Mouse (Mus musculus): ENCODE results near the gene Slc4a1. TPM values are rescaled to one million over a fixed set of nuclear protein-coding genes. Genes with fewer than 3 reads are reported as not detected.

Gene Slc4a1
- polyA plus RNA-seq, 1 experiment from 2014 or later = 1,144 TPM

GRCm38 (mm10) chr11:102319941-102320685 lies 45.9 kb downstream of the Slc4a1 start:
- WGBS (ENCODE audit: insufficient replicate concordance) = 1% methylated on average over 38 of the region's 38 CpGs

GRCm38 (mm10) chr11:102319410-102319792 lies 46.6 kb downstream of the Slc4a1 start, which contains the start of gene Ubtf:
Ubtf (minus strand) TSS chr11:102319742.
- Histone ChIP-seq H3K4me2 (ENCODE audit: low read depth, low read length) (peak within 1 kb of the TSS; percentile 100), H3K36me3 (ENCODE audit: control insufficient read depth, insufficient read depth) (peaks cover 8% of the 10 kb centered on the region), H3K27me3 (ENCODE audit: control insufficient read depth, insufficient read depth, low read depth, low read length) (peaks cover 13% of the 10 kb centered on the region), H3K27ac (ENCODE audit: low read length) (peak within 1 kb of the TSS; percentile 98), H3K4me3 (ENCODE audit: low read depth, low read length) (peak within 1 kb of the TSS; percentile 99), H3K9me3 (replicated peaks; ENCODE audit: control insufficient read depth, low read length) (no peaks in the 10 kb centered on the region), H3K4me1 (ENCODE audit: control insufficient read depth, low read depth, low read length) (peaks cover 30% of the 10 kb centered on the region), H3K9ac (ENCODE audit: low read depth, low read length) (peak within 1 kb of the TSS; percentile 100)
- peak; percentile 30 for ATAC-seq (ENCODE audit: low read depth)
- under 1% methylated on average over 25 of the region's 25 CpGs for WGBS (ENCODE audit: insufficient replicate concordance)

More at GRCm38 (mm10) chr11:102319941-102320685, 45.9 kb downstream of the Slc4a1 start:
- Histone ChIP-seq H3K4me1 (ENCODE audit: control insufficient read depth, low read depth, low read length) (peaks cover 26% of the 10 kb centered on the region), H3K27me3 (ENCODE audit: control insufficient read depth, insufficient read depth, low read depth, low read length) (peaks cover 15% of the 10 kb centered on the region), H3K36me3 (ENCODE audit: control insufficient read depth, insufficient read depth) (peaks cover 2% of the 10 kb centered on the region), H3K4me2 (ENCODE audit: low read depth, low read length) (peak overlapping the region; percentile 100), H3K9me3 (replicated peaks; ENCODE audit: control insufficient read depth, low read length) (no peaks in the 10 kb centered on the region), H3K27ac (ENCODE audit: low read length) (peak overlapping the region; percentile 98), H3K9ac (ENCODE audit: low read depth, low read length) (peak overlapping the region; percentile 100), H3K4me3 (ENCODE audit: low read depth, low read length) (peak overlapping the region; percentile 99)
- ATAC-seq (ENCODE audit: low read depth) = peak; percentile 8; the same call in 1 of the 2 replicates

- under 1% methylated on average over 72 of the region's 84 CpGs for WGBS (ENCODE audit: insufficient replicate concordance)
- peak overlapping the region; percentile 98 for H3K27ac ChIP-seq (ENCODE audit: low read length)
These were observed 47.2 kb downstream of the Slc4a1 start for GRCm38 (mm10) chr11:102318576-102319409.

GRCm38 (mm10) chr11:102317901-102318575 lies 48.0 kb downstream of the Slc4a1 start:
- H3K27me3 ChIP-seq (ENCODE audit: control insufficient read depth, insufficient read depth, low read depth, low read length) = peaks cover 8% of the 10 kb centered on the region
- WGBS (ENCODE audit: insufficient replicate concordance) = under 1% methylated on average over 41 of the region's 77 CpGs
- peak overlapping the region; percentile 100 for H3K9ac ChIP-seq (ENCODE audit: low read depth, low read length)
- H3K4me3 ChIP-seq (ENCODE audit: low read depth, low read length) = peak overlapping the region; percentile 99
- peak overlapping the region; percentile 100 for H3K4me2 ChIP-seq (ENCODE audit: low read depth, low read length)
- no peaks in the 10 kb centered on the region for H3K9me3 ChIP-seq (replicated peaks; ENCODE audit: control insufficient read depth, low read length)
- peak; percentile 42 for ATAC-seq (ENCODE audit: low read depth)
- peak overlapping the region; percentile 98 for H3K27ac ChIP-seq (ENCODE audit: low read length)
- H3K36me3 ChIP-seq (ENCODE audit: control insufficient read depth, insufficient read depth) = peaks cover 22% of the 10 kb centered on the region
- H3K4me1 ChIP-seq (ENCODE audit: control insufficient read depth, low read depth, low read length) = peaks cover 30% of the 10 kb centered on the region

More at GRCm38 (mm10) chr11:102318576-102319409, 47.2 kb downstream of the Slc4a1 start:
- Histone ChIP-seq H3K9ac (ENCODE audit: low read depth, low read length) (peak overlapping the region; percentile 100), H3K9me3 (replicated peaks; ENCODE audit: control insufficient read depth, low read length) (no peaks in the 10 kb centered on the region), H3K36me3 (ENCODE audit: control insufficient read depth, insufficient read depth) (peaks cover 14% of the 10 kb centered on the region), H3K4me2 (ENCODE audit: low read depth, low read length) (peak overlapping the region; percentile 100), H3K4me1 (ENCODE audit: control insufficient read depth, low read depth, low read length) (peaks cover 30% of the 10 kb centered on the region), H3K27me3 (ENCODE audit: control insufficient read depth, insufficient read depth, low read depth, low read length) (peaks cover 11% of the 10 kb centered on the region), H3K4me3 (ENCODE audit: low read depth, low read length) (peak overlapping the region; percentile 99)
- ATAC-seq (ENCODE audit: low read depth) = peak; percentile 46

GRCm38 (mm10) chr11:102317298-102317900 lies 48.6 kb downstream of the Slc4a1 start:
- Histone ChIP-seq H3K4me1 (ENCODE audit: control insufficient read depth, low read depth, low read length) (peaks cover 30% of the 10 kb centered on the region), H3K4me3 (ENCODE audit: low read depth, low read length) (peak overlapping the region; percentile 99), H3K27me3 (ENCODE audit: control insufficient read depth, insufficient read depth, low read depth, low read length) (peaks cover 5% of the 10 kb centered on the region), H3K36me3 (ENCODE audit: control insufficient read depth, insufficient read depth) (peaks cover 28% of the 10 kb centered on the region), H3K27ac (ENCODE audit: low read length) (peak overlapping the region; percentile 98), H3K4me2 (ENCODE audit: low read depth, low read length) (peak overlapping the region; percentile 100), H3K9me3 (replicated peaks; ENCODE audit: control insufficient read depth, low read length) (no peaks in the 10 kb centered on the region), H3K9ac (ENCODE audit: low read depth, low read length) (peak overlapping the region; percentile 100)
- peak; percentile 23 for ATAC-seq (ENCODE audit: low read depth)
- WGBS (ENCODE audit: insufficient replicate concordance) = under 1% methylated on average over 81 of the region's 87 CpGs

- Histone ChIP-seq H3K4me2 (ENCODE audit: low read depth, low read length) (peak overlapping the region; percentile 100), H3K9ac (ENCODE audit: low read depth, low read length) (peak overlapping the region; percentile 100), H3K36me3 (ENCODE audit: control insufficient read depth, insufficient read depth) (peaks cover 35% of the 10 kb centered on the region), H3K4me1 (ENCODE audit: control insufficient read depth, low read depth, low read length) (peaks cover 30% of the 10 kb centered on the region), H3K9me3 (replicated peaks; ENCODE audit: control insufficient read depth, low read length) (no peaks in the 10 kb centered on the region), H3K4me3 (ENCODE audit: low read depth, low read length) (peak overlapping the region; percentile 99), H3K27ac (ENCODE audit: low read length) (peak overlapping the region; percentile 98), H3K27me3 (ENCODE audit: control insufficient read depth, insufficient read depth, low read depth, low read length) (peaks cover 3% of the 10 kb centered on the region)
- under 1% methylated on average over 63 of the region's 80 CpGs for WGBS (ENCODE audit: insufficient replicate concordance)
- ATAC-seq (ENCODE audit: low read depth) = peak; percentile 77
These were observed 49.3 kb downstream of the Slc4a1 start for GRCm38 (mm10) chr11:102316572-102317297.

GRCm38 (mm10) chr11:102315690-102316571 lies 50.1 kb downstream of the Slc4a1 start:
- Histone ChIP-seq H3K4me2 (ENCODE audit: low read depth, low read length) (peak overlapping the region; percentile 100), H3K9me3 (replicated peaks; ENCODE audit: control insufficient read depth, low read length) (no peaks in the 10 kb centered on the region), H3K27me3 (ENCODE audit: control insufficient read depth, insufficient read depth, low read depth, low read length) (peaks cover under 1% of the 10 kb centered on the region; the same call in 1 of the 2 replicates), H3K4me1 (ENCODE audit: control insufficient read depth, low read depth, low read length) (peaks cover 36% of the 10 kb centered on the region), H3K9ac (ENCODE audit: low read depth, low read length) (peak overlapping the region; percentile 85), H3K36me3 (ENCODE audit: control insufficient read depth, insufficient read depth) (peaks cover 35% of the 10 kb centered on the region), H3K27ac (ENCODE audit: low read length) (peak overlapping the region; percentile 78), H3K4me3 (ENCODE audit: low read depth, low read length) (peak overlapping the region; percentile 99)
- no peak for ATAC-seq (ENCODE audit: low read depth)
- WGBS (ENCODE audit: insufficient replicate concordance) = 11% methylated on average over 14 of the region's 14 CpGs
